19 mouse cellular contexts compared by ENCODE assay signal in genomic region chr5:103975736-103976135, GRCm38 (mm10). TPM values are rescaled to one million over a fixed set of nuclear protein-coding genes. Genes with fewer than 3 reads are reported as not detected.
"Had no signal": no experiment of that assay in that cellular context is flagged by ENCODE, and none has a peak within 500 bp of the region (broad histone marks: within the 10 kb centered on the region; RNA-seq: fewer than 3 reads in every experiment).

No protein-coding gene starts in this region.

- H3K27me3 ChIP-seq: limb, embryonic 13.5 days; midbrain, embryonic 13.5 days; neural tube, embryonic 15.5 days had no signal

- H3K4me3 ChIP-seq: layer of hippocampus, adult 2 months; limb, embryonic 13.5 days; midbrain, embryonic 13.5 days; neural tube, embryonic 15.5 days had no signal

- H3K9ac ChIP-seq: limb, embryonic 13.5 days; liver, embryonic 14.5 days; lung, embryonic 14.5 days; midbrain, embryonic 13.5 days; neural tube, embryonic 15.5 days had no signal

- H3K27ac ChIP-seq: kidney, postnatal 0 days; layer of hippocampus, adult 2 months; limb, embryonic 13.5 days; liver, embryonic 14.5 days; macrophage; midbrain, embryonic 13.5 days; neural tube, embryonic 15.5 days had no signal

- DNase-seq: kidney, adult 11 months; kidney, adult 9 months; kidney, postnatal 36 days; left cerebral cortex, postnatal 4 days; lung, embryonic 14.5 days; lung, postnatal 10 days; right cerebral cortex, adult 18-20 months; right cerebral cortex, postnatal 25 days; thymus, postnatal 4 days had no signal

- H3K4me1 ChIP-seq: midbrain, embryonic 13.5 days; neural tube, embryonic 15.5 days had no signal

- H3K9me3 ChIP-seq: limb, embryonic 13.5 days; midbrain, embryonic 13.5 days; neural tube, embryonic 15.5 days had no signal

- H3K4me2 ChIP-seq: limb, embryonic 13.5 days; lung, embryonic 14.5 days; midbrain, embryonic 13.5 days; neural tube, embryonic 15.5 days had no signal

- H3K36me3 ChIP-seq: limb, embryonic 13.5 days; midbrain, embryonic 13.5 days; neural tube, embryonic 15.5 days had no signal

- ATAC-seq: midbrain, embryonic 13.5 days had no signal

RNA-seq across cellular contexts. Expression of gene Hsd17b13, which starts 1.5 kb away (rescaled TPM):
- total RNA-seq: layer of hippocampus, adult 2 months; layer of hippocampus, postnatal 10 days; left cerebral cortex, postnatal 4 days; midbrain, postnatal 0 days had no signal
- polyA plus RNA-seq: limb, embryonic 13.5 days; macrophage; midbrain, embryonic 13.5 days; neural tube, embryonic 11.5 days; neural tube, embryonic 15.5 days had no signal
